Mouse (Mus musculus) thymus, postnatal 4 days (tissue): ENCODE measurements around the gene Inafm2.

ENCODE experiments used
- DNase-seq: peaks from one replicate; pipeline ENCODE4 v3.0.0; 2021

The Inafm2 gene

DNA sequence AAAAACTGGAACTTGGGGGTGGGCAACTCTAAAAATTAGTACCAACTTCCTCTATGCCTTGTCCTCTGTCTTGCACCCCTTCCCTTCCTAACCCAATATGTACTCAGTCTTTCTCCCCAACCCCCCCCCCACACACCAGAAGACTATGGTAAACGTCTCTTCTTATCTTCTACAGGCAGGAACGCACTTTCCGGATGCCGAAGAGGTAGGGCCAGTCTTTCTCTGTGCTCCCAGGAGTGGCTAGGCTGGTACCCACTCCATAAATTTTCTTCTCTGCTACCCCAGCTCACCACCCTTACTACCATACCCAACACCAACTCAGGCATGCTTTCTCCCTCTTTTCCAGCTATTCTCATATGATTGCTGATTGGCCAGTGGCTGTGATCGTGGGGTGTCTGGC lies 41.0 kb downstream of the Inafm2 start:
- no peak for DNase-seq

DNA sequence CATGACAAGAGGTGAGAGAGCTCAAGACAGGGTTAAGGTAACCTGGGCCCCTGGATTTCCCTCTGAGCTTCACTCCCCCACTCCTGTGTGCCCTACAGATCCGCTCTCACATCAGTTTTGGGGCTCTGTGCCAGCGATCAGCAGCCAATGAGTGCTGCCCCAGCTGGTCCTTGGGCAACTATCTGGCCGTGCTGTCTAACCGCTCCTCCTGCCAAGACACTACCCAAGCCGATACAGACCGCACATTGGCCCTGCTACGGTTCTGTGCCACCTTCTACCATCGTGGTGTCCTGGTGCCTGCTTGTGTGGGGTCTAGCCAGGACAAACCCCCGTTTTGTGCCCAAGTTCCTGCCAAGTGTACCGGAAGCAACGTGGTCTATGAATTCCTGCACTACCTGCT lies 43.9 kb downstream of the Inafm2 start:
- DNase-seq, result no peak

DNA sequence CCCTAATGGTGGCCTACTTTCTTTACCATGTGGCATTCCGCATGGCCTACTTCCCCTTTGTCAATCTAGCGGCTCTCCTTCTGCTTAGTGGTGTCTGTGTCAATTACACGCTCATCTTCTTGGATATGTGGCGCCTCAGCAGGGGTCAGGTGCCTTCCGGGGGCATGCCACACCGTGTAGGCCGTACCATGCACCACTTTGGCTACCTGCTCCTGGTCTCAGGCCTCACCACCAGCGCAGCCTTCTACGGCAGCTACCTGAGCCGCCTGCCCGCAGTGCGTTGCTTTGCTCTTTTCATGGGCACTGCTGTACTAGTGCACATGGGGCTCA lies 44.6 kb downstream of the Inafm2 start:
- no peak for DNase-seq

DNA sequence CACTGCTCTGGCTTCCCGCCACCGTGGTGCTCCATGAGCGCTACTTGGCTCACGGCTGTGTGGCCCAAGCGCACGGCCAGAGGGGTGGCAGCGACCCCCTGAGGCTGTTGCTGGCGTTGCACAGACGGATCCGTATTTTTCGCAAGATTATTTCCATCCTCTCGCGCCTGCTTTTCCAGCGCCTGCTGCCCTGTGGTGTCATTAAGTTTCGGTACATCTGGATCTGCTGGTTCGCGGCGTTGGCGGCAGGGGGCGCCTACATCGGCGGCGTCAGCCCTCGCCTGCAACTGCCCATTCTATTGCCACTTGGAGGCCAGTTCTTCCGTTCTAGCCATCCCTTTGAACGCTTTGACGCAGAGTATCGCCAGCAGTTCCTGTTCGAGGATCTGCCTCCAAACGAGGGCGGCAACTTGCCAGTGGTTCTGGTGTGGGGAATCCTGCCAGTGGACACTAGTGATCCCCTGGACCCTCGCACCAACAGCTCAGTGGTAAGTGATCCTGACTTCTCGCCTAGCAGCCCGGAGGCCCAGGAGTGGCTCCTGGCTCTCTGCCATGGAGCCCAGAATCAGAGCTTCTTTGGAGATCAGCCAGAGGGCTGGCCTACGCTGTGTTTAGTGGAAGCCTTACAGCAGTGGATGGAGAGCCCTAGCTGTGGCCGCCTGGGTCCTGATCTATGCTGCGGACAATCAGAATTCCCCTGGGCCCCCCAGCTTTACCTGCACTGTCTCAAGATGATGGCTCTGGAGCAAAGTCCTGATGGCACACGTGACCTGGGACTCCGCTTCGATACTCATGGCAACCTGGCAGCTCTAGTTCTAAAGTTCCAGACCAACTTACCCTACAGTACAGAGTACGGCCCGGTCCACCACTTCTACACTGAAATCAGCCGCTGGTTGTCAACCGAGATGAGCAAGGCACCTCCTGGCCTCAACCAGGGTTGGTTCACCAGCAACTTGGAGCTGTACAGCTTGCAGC lies 45.3 kb downstream of the Inafm2 start:
- DNase-seq, result peak; percentile 69

DNA sequence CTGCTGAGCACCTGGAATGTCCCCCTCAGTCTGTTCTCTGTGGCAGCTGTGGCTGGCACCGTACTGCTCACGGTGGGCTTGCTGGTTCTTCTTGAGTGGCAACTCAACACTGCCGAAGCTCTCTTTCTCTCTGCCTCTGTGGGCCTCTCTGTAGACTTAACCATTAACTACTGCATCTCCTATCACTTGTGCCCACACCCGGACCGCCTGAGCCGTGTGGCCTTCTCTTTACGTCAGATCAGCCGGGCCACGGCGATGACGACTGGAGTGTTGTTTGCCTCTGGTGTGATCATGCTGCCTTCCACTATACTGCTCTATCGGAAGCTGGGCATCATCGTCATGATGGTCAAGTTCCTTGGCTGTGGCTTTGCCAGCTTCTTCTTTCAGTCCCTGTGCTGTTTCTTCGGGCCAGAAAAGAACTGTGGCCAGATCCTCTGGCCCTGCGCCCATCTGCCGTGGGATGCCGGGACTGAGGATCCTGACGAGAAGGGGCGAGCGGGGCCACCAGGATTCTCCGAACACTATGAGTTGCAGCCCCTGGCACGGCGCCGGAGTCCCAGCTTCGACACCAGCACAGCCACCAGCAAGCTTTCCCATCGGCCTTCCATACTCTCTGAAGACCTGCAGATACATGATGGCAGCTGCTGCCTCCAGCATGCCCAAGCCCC lies 46.2 kb downstream of the Inafm2 start:
- DNase-seq, result no peak

DNA sequence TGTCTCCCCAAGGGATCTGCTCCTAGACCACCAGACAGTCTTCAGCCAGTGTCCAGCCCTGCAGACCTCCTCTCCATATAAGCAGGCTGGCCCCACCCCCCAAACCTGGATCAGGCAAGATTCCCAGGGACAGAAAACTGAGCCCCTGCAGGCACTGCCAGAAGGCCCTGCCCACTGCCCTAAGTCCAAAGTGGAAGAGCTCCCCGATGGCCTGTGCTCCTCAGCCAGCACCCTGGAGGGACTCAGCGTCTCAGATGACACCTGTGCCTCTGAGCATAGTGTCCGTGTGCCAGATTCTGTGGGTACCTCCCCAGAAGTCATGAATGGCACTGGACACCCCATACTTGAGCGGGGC lies 46.7 kb downstream of the Inafm2 start:
- no peak for DNase-seq

DNA sequence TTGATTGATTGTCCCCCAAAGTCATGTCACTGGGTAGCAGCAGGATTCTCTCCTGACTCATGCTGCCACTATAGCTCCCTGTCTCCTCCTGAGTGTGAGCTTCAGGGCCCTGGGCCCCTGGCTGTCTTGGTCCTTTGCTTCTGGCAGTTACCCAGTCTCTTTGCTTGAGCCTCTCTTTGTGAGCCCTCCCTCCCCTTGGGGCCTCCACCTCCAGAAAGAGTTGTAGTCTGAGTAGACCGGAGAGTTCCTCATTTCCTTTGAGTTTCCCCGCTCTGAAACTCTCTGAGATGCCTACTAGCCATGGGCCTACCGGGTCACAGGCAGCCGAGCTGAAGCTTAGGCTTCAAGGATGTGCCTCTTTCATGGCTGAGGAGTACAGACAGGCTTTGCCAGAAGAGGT lies 48.1 kb downstream of the Inafm2 start:
- no peak for DNase-seq
